Mouse (Mus musculus) testis, postnatal 14 days (tissue): ENCODE results near the gene Jph4.
A peak's percentile ranks its signal among the peaks of the same experiment; 100 is the strongest.

Experiments used
- DNase-seq: peaks from one replicate; pipeline ENCODE4 v3.0.0; 2021; ENCODE audit warnings: low spot score

The Jph4 gene

GRCm38 (mm10) chr14:55118852-55119251, 2.1 kb upstream of the Jph4 start:
- no peak for DNase-seq

- no peak for DNase-seq
Measured at GRCm38 (mm10) chr14:55115846-55116245, 889 bp downstream of the Jph4 start.

- no peak for DNase-seq
Measured at GRCm38 (mm10) chr14:55114759-55115701, 1.7 kb downstream of the Jph4 start.

GRCm38 (mm10) chr14:55113975-55114645, 2.6 kb downstream of the Jph4 start:
- DNase-seq = no peak

GRCm38 (mm10) chr14:55113351-55113974, 3.3 kb downstream of the Jph4 start:
- DNase-seq = no peak

- DNase-seq = no peak
Measured at GRCm38 (mm10) chr14:55111720-55112119, 5.0 kb downstream of the Jph4 start.

GRCm38 (mm10) chr14:55110076-55110475, 6.7 kb downstream of the Jph4 start:
- DNase-seq = no peak

GRCm38 (mm10) chr14:55109048-55109873, 7.5 kb downstream of the Jph4 start:
- no peak for DNase-seq

- DNase-seq = no peak
Measured at GRCm38 (mm10) chr14:55108202-55108870, 8.4 kb downstream of the Jph4 start.

- DNase-seq = no peak
Measured at GRCm38 (mm10) chr14:55106990-55107389, 9.7 kb downstream of the Jph4 start.

GRCm38 (mm10) chr14:55105836-55106809, 10.6 kb downstream of the Jph4 start, which contains the start of gene Ap1g2:
TSS of gene Ap1g2 (minus strand) at chr14:55106593.
- peak; percentile 63 for DNase-seq

- no peak for DNase-seq
Measured at GRCm38 (mm10) chr14:55105386-55105785, 11.3 kb downstream of the Jph4 start.

GRCm38 (mm10) chr14:55104365-55104764, 12.4 kb downstream of the Jph4 start:
- no peak for DNase-seq

GRCm38 (mm10) chr14:55102253-55102785, 14.4 kb downstream of the Jph4 start:
- no peak for DNase-seq

- no peak for DNase-seq
Measured at GRCm38 (mm10) chr14:55101592-55101991, 15.1 kb downstream of the Jph4 start.

GRCm38 (mm10) chr14:55098067-55098466, 18.7 kb downstream of the Jph4 start:
- no peak for DNase-seq

GRCm38 (mm10) chr14:55097646-55098045, 19.1 kb downstream of the Jph4 start:
- DNase-seq = no peak

- DNase-seq = no peak
Measured at GRCm38 (mm10) chr14:55096573-55097087, 20.1 kb downstream of the Jph4 start.

- DNase-seq = no peak
Measured at GRCm38 (mm10) chr14:55095671-55096070, 21.1 kb downstream of the Jph4 start.
